Mouse (Mus musculus) adrenal gland, adult 2 months (tissue): ENCODE measurements around the gene Pcsk5. TPM values are rescaled to one million over a fixed set of nuclear protein-coding genes. Genes with fewer than 3 reads are reported as not detected.

Experiments used
- DNase-seq: peaks from one replicate; pipeline ENCODE4 v3.0.0; 2021
- polyA plus RNA-seq: library from polyadenylated mRNA; depleted of rRNA; stranded (reverse); fragments of >200 nt; gene quantifications from 2 replicates; pipeline ENCODE4 v1.2.3, GENCODE M21; 2012
- total RNA-seq, 2 experiments: library from RNA; stranded (reverse); gene quantifications; 2 replicates each; pipeline ENCODE4 v1.2.3; 2021

The Pcsk5 gene
- total and polyA plus RNA-seq, 3 experiments: 62.0 to 165 (median 145) TPM

GRCm38 (mm10) chr19:17572315-17572714 lies 265.1 kb downstream of the Pcsk5 start:
- DNase-seq: no peak

DNA sequence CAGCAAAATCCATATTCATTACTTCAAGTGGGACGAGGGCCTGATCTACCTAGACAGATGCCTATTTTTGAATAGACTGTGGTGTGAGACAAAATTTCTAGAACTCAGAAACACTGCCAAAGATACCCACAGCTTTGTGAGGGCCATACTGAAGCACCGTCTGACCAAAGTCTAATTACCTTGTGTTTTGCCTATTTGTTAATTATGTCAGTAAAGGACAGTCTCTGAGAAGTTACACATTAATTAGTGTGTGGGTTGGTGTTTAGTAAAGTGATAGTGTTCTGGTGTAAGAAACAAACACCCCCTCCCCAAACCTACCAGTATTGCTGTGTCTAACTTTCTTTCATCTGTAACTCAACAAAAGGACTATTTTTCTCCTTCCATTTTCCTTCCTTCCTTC lies 266.5 kb downstream of the Pcsk5 start:
- no peak for DNase-seq

DNA sequence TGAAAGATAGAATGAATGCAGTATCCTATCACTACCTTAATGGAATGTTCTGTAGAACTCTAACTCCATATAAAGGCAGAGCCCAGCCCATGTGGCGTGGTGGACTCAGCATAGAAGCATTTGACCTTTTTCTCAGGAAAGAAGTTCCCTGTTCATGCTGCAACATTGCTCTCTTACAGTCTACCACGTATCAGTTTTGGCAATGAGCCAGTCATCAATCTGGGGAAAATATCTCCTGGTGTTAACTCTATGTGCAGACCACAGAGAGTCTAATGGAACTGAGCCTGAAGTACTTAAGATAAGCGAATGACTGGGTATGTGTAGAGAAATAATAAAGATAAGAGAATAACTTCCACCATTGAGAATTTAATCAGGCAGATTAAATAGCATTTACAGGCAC lies 270.2 kb downstream of the Pcsk5 start:
- no peak for DNase-seq

DNA sequence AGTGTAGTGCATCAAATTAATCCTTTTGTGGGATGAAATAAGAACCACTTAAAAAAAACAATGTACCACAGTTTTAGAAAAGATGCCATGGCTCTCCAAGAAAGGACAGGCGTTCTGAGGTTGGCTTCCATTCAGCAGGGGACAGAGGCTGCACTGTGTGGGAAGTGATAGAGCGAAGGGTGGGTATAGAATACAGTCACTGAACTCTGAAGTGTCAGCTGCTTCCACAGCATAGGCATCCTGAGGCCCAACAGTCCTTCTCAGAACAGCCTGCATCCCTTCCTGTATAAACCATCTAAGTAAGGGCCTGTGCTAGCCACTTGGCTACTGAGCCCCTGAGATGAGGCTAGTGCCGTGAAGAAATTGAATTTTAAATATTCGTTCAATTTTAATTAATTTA lies 271.3 kb downstream of the Pcsk5 start:
- no peak for DNase-seq

- DNase-seq: no peak
These were observed 278.7 kb downstream of the Pcsk5 start for GRCm38 (mm10) chr19:17558764-17559163.

- peak; percentile 34 for DNase-seq
These were observed 282.3 kb downstream of the Pcsk5 start for GRCm38 (mm10) chr19:17555159-17555558.

DNA sequence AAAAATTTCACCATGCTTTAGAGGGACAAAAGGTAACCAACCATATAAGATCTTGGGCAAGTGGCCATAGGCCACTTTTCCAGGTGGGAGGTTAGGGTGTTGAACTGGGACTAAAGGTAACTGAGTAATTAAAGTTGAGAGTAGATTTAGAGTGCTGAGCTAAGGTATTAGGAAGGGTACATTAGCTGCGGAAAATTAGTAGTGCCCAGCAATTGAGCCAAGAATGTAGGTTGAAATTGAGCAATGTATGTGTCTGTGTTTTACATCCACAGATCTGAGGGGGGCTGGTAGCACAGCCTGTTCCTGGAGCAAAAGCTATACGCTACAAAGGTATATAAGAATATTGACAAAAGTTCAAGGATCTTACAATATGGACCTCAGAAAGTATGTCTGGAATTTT lies 282.9 kb downstream of the Pcsk5 start:
- DNase-seq: no peak

DNA sequence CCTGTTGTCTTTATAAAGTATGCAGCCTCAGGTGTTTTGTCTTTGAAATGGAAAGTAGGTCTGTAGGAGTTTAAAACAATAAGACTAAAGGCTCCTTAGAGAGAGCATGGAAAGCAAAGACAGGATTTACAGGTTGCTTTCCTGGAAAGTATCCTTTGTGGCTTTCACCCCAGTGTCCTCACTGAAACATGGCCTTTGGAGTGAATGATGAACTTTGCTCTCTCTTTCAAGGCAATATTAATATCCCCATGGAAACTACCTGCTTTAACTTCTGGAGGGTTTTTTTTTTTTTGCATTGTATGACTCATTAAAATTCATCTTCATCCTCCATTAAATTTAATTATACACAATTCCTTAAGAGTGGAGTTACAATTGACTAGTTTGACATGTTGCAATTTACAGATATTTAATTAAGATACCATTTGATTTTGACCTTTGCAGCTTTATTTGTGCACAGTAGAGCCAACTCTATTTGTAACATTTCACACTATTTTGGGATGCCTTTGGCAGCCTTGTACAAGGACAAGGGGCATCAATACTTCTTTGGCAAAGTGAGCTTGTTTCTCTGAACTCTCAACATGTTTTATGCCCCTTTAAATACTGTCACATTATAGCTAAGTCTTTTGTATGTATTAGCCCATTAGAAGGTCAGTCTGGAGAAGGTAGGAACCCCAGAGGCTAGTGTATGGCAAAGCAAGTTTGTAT lies 283.9 kb downstream of the Pcsk5 start:
- DNase-seq: no peak

- no peak for DNase-seq
These were observed 308.5 kb downstream of the Pcsk5 start for GRCm38 (mm10) chr19:17528746-17529532.

DNA sequence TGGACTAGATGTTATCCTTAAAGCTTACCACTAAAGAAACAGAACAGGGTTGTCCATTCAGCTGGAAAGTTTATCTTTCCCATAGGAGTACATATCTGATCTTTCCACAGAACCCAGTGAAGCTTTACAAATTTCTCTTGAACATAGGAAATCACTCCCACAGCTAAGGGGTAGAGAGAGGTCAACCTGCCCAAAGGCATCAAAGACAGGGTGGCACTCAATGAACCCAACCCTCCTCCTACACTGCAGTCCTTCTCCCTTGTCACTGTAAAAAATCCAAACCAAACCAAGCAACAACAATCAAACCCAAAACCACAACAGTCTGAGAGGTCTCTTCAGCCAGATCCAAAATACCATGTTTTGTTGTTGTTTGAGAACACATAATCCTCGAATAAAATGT lies 311.9 kb downstream of the Pcsk5 start:
- DNase-seq: no peak

DNA sequence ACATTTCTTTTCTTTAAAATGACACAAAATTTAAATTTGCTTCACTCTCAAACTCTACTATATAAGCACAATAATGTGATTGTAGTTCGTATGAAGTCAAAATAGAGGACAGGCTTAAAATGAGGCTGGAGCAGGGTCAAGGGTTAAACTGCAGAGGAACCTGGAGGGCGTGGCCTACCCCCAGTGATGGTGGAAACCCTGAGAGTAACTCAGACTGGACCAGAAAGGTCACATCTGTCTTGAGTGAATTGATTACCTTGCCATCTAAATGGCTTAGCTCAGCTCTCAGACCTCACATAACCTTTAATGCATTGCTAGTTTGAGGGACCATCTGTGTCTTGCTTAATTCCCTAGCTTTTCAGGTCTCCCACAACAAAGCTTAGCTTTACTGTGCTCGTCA lies 323.0 kb downstream of the Pcsk5 start:
- DNase-seq: no peak

- DNase-seq: no peak
These were observed 326.1 kb downstream of the Pcsk5 start for GRCm38 (mm10) chr19:17511283-17511682.

GRCm38 (mm10) chr19:17504212-17504611 lies 333.2 kb downstream of the Pcsk5 start:
- no peak for DNase-seq

GRCm38 (mm10) chr19:17498586-17499235 lies 338.7 kb downstream of the Pcsk5 start:
- peak; percentile 61 for DNase-seq

DNA sequence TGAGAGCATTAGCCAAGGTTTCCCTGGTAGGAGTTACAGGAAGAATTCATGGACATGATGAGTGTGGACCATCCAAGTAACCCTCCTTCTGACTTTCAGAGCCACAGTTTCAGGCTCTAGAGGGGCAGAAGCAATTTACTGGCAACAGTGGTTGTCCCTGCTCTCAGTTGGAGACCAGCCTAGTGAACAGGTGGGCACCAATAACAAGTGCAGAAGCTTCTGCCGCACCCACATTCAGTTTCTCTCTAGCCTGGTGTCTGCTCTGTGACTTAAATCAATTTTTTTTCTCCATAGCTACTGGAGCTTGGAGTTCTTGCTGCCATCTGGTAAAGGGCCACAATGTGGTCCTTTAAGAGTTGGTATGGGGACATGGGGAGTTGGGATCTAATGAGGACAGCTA lies 341.3 kb downstream of the Pcsk5 start:
- no peak for DNase-seq

DNA sequence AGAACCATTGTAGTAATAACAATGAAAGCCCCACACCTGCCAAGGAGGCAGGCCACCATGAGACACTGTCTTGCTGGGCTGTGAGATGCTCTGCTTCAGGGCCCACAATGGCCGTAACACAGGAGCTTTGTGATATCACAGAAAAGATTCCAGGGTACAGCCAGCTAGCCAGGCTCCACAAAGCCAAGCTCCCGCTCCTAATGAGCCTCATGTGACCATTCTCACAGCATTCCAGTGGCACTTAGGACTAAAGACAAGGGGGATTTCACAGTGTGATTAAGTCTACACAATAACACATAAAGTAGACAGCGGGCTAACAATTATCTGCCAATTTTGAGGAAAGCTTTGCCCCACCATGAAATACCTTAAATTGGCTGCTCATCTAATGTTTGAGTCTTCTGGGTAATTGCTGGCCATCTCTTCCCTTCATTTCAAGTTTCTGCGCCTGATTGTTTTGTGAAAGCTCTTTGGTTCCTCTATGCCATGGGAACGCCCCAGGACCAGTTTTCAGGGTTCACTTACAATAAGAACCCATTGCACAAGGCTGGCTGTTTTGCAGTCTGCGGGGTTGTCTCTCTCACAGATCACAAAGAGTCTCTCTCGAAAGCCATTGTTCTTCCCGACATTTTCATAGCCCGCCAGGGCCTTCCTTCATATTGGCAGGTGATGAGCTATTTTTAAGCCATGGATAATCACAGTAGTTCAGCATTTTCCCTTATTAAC lies 345.4 kb downstream of the Pcsk5 start:
- DNase-seq: no peak

GRCm38 (mm10) chr19:17491322-17491721 lies 346.1 kb downstream of the Pcsk5 start:
- no peak for DNase-seq

DNA sequence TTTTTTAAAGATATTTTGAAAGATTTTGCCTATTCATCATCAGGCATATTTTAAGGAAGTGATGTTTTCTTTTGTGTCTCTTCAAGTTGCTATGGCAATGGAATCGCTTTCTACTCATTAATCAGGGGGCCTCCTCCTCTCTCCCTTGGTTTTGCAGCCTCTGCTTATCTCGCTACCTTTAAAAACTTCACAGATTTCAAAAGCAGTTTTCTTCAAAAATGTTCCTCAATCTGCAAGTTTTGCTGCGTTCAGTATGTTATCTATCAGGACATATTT lies 347.6 kb downstream of the Pcsk5 start:
- no peak for DNase-seq

DNA sequence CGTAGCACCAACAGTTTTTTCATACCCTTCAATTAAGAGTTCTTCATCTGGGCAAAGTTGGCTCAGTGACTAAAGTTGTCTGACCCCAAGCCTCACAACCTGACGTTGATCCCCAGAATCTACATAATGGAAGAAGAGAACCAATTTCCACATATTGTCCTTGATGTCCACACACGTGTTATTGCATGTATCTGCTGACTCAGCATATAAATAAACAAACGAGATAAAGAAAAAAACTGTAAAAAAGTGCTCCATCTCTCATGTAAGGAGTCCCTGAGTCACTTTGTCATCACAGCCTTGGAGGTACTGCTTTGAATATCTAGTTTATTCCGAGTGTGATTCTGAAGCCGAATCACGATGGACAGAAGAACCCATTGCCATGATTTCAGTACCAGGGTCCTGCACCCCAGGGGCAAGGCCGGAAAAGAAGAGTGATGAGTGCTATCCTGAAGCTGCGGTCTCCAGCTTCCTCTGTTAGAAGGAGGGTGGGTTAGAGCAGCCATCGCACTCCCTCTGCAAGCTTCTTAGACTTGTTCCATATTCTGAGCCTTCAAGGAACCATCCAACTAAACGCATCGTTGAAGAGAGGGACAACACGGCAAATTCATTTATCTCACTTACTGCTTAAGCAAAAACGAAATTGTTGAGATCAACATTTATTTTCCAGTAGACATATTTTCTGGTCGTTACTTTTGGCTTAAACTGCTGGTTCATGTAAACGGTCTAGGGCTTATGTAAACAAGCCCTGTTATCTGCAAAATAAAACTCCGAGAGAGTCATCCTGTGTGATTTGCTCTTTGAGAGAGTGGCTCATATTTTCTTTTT lies 348.2 kb downstream of the Pcsk5 start:
- DNase-seq: no peak

GRCm38 (mm10) chr19:17482126-17482790 lies 355.2 kb downstream of the Pcsk5 start:
- no peak for DNase-seq

DNA sequence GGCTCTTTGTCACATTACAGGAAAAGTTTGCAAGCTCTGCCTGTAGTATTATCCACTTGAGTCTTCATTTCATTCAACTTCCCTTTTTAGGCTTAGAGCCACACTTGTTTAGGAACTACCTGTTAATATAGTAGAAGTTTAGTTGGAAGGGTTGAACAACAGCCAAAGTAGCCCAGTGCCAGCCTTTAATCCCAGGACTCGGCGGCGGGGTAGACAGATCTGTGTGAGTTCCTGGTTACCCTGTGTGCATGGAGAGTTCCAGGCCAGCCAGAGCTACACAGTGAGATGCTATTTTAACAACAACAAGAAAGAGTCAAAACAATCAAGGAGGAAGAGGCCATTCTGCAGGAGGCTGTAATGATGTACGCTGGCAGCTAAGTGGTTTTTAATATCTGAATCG lies 358.0 kb downstream of the Pcsk5 start:
- no peak for DNase-seq
